Mouse (Mus musculus): ENCODE data around the gene Rab43.
A peak's percentile ranks its signal among the peaks of the same experiment; 100 is the strongest.

Rab43 gene

GRCm38 (mm10) chr6:87811675-87812338 lies at the start of gene Rab43:
Gene Rab43 (minus strand): TSS chr6:87812164.
- DNase-seq (ENCODE audit: low spot score in 2 of 2), result peak; percentile 78 to 88

- no peak for DNase-seq (ENCODE audit: low spot score in 2 of 2)
Measured at GRCm38 (mm10) chr6:87857071-87857470, 45.1 kb upstream of the Rab43 start.

GRCm38 (mm10) chr6:87853446-87853845 lies 41.5 kb upstream of the Rab43 start:
- no peak for DNase-seq (ENCODE audit: low spot score in 2 of 2)

- no peak for DNase-seq (ENCODE audit: low spot score in 2 of 2)
Measured at GRCm38 (mm10) chr6:87851871-87852270, 39.9 kb upstream of the Rab43 start.

GRCm38 (mm10) chr6:87850900-87851614 lies 39.1 kb upstream of the Rab43 start, which contains the start of gene Cnbp:
Gene Cnbp (minus strand): TSS chr6:87851106.
- peak; percentile 95 to 97 for DNase-seq (ENCODE audit: low spot score in 2 of 2)

- DNase-seq (ENCODE audit: low spot score in 2 of 2), result no peak
Measured at GRCm38 (mm10) chr6:87850155-87850899, 38.4 kb upstream of the Rab43 start.

GRCm38 (mm10) chr6:87849780-87850154 lies 37.8 kb upstream of the Rab43 start:
- DNase-seq (ENCODE audit: low spot score in 2 of 2), result no peak

GRCm38 (mm10) chr6:87846813-87847212 lies 34.8 kb upstream of the Rab43 start:
- no peak for DNase-seq (ENCODE audit: low spot score in 2 of 2)

- no peak for DNase-seq (ENCODE audit: low spot score in 2 of 2)
Measured at GRCm38 (mm10) chr6:87845031-87845695, 33.2 kb upstream of the Rab43 start.

GRCm38 (mm10) chr6:87842254-87842653 lies 30.3 kb upstream of the Rab43 start:
- DNase-seq (ENCODE audit: low spot score in 2 of 2), result no peak

- DNase-seq (ENCODE audit: low spot score in 2 of 2), result no peak
Measured at GRCm38 (mm10) chr6:87841635-87842034, 29.7 kb upstream of the Rab43 start.

GRCm38 (mm10) chr6:87839797-87840341 lies 27.9 kb upstream of the Rab43 start:
- DNase-seq (ENCODE audit: low spot score in 2 of 2), result no peak

- DNase-seq (ENCODE audit: low spot score in 2 of 2), result peak; percentile 93 to 94
Measured at GRCm38 (mm10) chr6:87838551-87839197, 26.7 kb upstream of the Rab43 start, which contains the start of gene Isy1. Gene Isy1 (minus strand): TSS chr6:87838798.

- DNase-seq (ENCODE audit: low spot score in 2 of 2), result no peak
Measured at GRCm38 (mm10) chr6:87835695-87836094, 23.7 kb upstream of the Rab43 start, which contains the start of gene Gm45140. Gene Gm45140 (minus strand): TSS chr6:87835795.

- DNase-seq (ENCODE audit: low spot score in 2 of 2), result no peak
Measured at GRCm38 (mm10) chr6:87820366-87820765, 8.4 kb upstream of the Rab43 start.

GRCm38 (mm10) chr6:87814486-87814885 lies 2.5 kb upstream of the Rab43 start:
- no peak for DNase-seq (ENCODE audit: low spot score in 2 of 2)

GRCm38 (mm10) chr6:87812656-87813055 lies 692 bp upstream of the Rab43 start:
- DNase-seq (ENCODE audit: low spot score in 2 of 2), result no peak

- DNase-seq (ENCODE audit: low spot score in 2 of 2), result peak; percentile 33 to 42
Measured at GRCm38 (mm10) chr6:87810713-87811669, 973 bp downstream of the Rab43 start.

- DNase-seq (ENCODE audit: low spot score in 2 of 2), result no peak
Measured at GRCm38 (mm10) chr6:87810311-87810710, 1.7 kb downstream of the Rab43 start.

- no peak for DNase-seq (ENCODE audit: low spot score in 2 of 2)
Measured at GRCm38 (mm10) chr6:87809651-87810161, 2.3 kb downstream of the Rab43 start.
